Mouse (Mus musculus) thymus, postnatal 10 days (tissue): ENCODE measurements around the gene Fam243.

ENCODE experiments used
- DNase-seq, 2 experiments: peaks; one replicate each; pipeline ENCODE4 v3.0.0; 2021; ENCODE audit warnings: low spot score in 2 of 2

The Fam243 gene

DNA sequence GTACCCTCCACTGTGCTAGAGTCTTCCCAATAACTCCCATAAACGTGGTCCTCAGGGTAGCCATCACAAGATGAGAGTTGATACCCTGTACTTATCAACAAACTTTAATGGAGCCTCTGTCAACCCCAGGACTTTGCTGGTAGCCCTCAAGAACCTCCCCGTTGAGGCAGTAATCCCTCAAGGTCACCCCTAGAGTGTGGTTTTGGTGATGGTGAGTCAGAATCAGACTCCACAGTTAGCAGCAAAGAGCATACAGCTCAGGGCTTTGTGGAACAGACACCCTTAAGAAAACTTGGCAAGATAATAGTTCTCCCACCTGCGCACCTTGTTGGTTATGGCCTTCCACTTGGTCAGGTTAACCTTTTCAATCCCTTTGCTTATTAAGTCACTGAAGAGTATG is 880 bp downstream of the Fam243 start:
- no peak for DNase-seq

DNA sequence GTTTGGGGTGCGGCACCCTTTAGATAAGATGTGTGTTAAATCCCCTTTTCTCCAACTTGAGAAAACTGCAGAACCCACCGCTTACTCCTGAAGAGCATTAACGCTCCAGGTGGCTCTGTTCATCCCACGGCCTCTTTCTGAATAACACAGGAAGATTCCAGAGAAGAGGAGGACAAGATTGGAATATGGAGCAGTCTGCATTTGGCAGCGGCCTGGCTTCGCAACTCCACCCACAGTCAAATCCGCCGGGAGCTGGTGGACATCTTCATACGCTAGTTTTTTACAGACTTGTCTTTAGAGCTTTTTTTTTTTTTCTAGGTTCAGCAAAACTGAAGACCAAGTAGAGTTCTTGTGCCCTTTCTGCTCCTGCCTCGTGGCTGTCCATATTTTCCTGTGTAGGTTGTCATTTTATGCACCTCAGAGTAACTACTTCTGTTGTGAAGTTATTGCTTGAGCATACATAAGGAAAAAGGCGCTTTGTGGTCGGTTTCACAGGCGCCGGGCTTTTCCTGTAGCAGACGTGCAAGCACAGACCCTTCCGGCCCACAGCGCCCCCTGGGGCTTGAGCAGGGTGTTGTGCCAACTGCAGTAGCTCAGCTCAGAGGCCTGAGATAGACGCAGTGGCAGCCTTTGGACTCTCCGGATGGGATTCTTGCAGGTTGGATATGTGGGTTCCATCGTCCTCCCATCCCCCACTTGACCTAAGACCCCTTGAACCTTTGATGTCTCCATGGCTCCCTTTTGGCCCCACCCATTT is 1.7 kb downstream of the Fam243 start:
- peak; percentile 67 to 91 for DNase-seq

DNA sequence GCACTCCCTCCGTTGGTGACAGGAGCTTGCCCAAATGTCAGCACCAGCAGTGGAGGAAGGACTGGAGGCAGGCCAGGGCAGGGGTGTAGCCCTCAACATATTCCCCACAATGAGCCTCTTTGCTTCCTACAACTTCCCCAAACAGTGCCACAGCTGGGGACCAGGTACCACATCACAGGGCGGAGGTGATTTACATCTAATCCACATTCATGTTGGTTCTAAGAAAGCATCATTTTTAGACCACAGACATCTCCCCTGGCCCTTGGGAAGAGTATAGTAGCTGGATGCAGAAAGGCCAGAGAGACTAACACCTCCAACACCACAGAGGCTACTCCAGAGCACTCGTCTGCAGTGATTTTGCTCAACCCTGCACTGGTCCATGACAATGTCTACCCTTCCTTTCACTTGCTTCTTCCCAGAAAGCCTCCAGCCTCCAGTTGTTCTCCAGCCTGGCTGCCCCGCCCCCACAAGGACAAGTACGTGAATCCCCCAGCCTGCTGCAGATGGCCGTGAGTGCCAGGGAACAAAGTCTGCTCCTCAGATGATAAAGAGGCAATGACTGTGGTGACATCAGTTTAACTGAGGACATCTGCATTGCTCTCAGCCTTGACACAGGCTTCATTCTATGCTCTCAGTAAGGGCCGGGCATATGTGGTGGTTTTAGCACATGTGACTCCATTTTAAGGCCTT is 5.0 kb downstream of the Fam243 start:
- DNase-seq, result no peak

DNA sequence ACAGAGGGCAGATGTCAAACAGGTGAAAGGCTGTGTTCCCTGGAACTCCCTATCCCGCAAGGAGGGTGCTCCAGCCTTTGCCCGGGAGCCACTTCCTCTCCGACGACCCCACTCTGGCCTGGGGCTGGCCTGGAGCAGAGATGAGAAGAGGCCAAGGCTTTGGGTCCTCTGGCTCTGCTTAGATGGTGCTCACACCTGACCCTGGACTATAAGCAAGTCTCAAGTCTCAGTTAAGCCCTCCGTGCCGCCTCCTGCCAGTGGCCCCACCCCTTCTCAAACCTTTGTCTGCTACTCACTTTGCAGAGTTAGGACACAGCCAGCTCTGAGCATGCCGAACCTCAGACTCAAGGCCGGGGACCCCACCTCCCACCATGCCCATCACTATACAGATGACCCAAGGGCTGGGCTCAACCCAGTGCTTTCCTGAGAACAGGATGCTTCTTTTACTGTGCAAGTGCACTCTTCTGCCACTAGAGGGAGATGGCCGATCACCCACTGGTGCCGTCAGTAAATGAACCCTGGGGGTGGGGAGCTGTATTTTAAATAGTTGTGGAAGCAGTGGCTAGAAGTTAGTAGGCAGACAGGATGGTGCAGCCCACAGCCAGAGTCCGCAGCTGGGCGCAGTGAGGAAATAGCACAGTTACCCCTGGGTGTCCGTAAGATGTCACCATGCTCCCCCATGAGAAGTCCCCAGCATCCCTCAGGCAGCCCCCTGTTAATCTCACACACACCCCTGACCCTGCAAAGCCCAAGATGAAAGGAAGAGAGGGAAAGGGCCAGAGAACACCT is 7.1 kb downstream of the Fam243 start:
- DNase-seq, result peak in 1 of 2 experiments; percentile 46

DNA sequence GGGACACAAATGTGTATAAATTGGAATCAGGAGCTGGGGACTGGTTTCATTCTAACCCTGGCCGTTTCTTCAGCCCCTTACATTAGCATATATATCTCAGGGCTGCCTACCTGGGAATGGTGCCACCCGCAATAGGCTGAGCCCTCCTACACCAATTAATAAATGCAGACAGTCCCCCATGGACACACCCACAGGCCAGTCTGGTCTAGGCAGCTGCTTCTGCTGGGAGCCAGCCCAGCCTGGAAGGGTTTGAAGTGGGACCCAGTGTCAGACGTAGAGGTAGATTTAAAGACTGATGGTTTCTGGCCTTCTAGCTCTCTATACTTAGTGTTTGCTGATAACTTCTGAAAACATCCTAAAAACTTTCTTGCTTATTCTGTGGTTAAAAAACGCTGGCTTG is 12.1 kb downstream of the Fam243 start:
- DNase-seq, result no peak

DNA sequence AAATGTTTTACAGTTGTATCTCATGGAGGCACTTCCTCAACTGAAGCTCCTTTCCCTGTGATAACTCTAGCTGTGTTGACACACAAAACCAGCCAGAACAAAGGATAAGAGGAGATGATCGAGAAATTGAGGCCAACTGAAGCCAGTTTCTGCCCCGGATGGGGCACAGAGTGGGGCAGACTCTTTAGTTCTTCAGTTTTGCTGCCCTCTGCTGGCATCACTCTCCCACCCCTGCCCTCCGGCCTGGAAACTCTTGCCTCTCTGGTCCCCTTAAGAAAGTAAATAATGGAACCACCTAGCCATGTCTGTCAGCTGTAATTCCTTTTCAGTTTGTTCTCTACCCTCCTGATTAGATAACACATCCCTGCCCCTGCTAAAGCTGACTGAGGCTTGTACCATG is 13.3 kb downstream of the Fam243 start:
- no peak for DNase-seq

DNA sequence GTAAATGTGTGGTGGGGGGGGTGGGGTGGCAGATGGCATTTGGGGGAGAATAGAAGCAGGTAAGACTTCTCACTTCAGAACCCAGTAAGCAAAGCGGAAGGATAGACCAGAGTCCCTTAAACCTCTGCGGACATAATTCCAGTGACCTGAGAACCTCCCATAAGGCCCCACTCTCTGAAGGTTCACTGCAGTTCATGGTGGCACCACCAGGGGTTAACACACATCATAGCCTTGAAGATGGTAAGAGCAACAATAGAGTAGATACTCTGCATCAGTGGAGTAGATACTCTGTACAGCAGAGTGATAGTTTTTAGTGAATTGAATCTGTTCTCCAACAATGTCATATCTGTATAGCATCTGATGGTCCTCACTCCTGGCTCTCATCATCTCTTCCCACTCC is 15.7 kb downstream of the Fam243 start:
- DNase-seq, result no peak

DNA sequence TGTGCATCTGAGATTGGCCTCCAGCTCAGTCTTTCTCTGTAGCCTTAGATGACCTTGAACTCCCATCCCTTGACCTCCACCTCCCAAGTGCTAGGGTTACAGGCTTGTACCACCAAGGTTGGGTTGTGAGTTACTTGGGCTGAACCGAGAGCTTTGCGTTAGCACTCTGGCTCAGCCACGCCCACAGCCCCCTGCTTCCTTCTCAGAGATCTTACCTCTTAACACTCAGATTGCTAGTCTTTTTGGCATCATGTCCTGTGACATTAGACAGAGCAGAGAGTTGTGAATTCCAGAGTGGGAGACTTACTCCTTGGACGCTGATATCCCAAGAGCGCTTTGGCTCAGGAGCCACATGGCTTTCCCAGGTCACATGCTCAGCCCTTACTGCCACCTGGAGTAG is 18.7 kb downstream of the Fam243 start:
- DNase-seq, result no peak

DNA sequence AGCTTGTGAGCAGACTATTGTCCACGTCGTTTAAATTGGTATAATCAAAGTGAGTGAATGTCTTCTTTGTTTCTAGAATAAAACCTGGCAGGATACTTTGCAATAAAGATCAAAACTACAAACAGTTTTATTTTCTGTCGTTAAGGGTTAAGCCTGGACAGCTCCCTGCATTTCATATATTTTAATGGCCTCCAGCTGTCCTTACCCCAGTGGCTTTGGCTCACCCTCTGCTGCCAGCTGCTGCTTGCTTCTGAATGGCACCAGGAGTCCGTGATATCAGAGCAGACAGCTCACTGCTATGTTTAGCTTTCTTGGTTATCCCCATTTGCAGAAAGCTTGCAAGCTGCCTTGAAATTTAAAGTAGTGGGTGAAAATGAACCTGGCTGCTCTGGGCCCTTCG is 19.3 kb downstream of the Fam243 start:
- DNase-seq, result no peak

DNA sequence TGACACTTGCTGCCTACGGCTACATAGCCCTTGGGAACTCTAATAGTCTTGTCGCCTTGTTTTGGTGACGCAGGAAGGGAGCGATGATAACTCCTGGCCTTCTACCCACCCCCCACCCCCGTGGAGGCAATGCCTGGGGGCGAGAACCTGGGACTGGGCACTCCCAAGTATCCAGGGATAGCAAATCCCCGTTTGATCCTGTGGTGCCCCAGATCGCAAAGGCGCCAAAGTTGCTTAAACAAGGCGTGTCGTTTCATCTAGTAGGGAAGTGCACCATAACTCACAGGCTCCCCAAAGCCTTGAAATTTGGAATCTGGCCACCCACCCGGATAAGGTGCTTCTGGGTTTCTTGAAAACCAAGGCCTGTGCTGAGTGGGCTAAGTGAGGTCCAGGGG is 19.8 kb downstream of the Fam243 start:
- peak in 1 of 2 experiments; percentile 9 for DNase-seq

DNA sequence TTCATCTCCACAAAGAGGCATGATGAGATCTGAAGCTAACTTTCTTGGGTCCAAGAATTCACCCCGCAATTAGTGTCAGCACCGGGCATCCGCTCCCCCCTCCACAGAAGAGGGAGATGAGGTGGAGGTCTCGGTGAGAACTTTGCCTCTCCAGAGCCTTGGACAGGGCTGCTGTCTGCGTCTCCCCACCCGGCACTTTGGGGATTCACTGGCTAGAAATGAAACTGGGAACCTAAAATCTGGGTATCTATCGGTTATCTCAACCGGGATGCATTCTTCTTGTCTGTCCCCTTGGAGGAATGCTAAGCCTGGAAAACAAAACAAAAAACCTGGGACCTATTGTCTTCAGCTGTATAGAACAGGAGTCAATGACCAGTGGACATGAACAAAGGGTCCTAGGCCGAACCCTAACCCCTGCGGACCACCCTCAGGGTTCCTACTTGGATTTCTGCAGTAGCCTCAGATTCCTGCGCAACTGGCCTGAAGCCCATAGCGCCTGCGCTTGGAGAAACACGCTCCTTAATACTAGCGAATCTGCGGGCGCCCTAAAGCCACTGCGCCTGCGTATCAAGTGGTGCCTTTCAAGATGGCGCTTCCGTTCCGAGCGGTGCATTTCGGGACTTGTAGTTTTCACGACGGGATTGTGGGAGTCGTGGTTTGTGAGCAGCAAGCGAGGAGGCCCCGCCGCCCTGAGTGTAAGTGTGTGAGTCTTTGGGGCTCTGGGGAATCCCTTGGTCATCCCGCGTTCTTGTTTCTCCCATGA is 20.4 kb downstream of the Fam243 start, which contains the start of gene Smim11:
TSS of gene Smim11 (plus strand) at position 638 of the 763 bp plus-strand sequence.
- peak; percentile 90 to 93 for DNase-seq

DNA sequence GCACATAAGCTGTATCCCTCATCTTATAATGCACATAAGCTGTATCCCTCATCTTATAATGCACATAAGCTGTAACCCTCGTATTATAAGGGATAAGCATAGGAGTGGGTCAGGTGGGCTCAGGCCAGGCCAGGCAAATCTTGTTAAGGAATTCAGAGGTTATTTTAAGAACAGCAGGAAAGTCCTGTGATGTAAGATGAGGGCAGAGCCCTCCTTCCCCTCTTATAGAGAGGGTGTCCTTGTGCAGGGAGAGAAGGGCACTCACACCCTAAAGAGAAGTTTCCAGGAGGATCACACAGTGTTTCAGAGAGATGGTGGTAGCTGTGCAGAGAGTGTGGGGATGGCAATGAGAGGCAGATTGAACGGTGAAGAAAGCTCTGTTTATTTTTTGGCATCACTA is 25.9 kb downstream of the Fam243 start:
- DNase-seq, result no peak

DNA sequence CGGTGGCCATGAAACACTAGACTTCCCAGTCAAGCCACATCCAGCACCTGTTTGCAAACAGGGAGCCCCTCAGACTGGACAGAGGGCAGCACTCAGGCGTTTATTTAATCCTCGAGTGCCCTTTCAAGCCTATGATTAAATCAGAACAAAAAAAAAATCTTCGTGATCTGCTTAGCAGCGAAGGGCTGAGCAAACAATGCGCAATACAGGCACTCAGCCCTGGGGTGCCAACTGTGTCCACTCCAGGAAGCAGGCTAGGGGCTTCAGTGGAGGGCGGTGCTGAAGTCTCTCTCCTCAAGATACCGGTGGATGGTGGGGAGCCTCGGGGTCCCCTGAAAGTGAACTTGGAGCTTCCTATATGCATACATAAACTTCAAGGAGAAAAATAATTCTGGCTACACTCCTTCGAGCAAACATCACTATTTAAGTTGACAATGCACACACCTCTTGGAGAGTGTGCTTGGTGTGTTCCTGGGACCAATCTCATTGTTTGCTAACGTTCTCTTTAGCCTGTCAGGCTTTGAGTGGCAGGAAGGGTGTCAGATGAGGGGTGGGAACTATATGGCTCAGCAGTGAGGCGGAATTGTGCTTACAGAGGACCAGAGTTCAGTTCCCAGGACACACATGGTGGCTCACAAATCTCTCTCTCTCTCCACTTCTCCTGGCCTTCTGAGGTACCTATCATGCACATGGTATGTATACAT is 26.8 kb downstream of the Fam243 start:
- no peak for DNase-seq

DNA sequence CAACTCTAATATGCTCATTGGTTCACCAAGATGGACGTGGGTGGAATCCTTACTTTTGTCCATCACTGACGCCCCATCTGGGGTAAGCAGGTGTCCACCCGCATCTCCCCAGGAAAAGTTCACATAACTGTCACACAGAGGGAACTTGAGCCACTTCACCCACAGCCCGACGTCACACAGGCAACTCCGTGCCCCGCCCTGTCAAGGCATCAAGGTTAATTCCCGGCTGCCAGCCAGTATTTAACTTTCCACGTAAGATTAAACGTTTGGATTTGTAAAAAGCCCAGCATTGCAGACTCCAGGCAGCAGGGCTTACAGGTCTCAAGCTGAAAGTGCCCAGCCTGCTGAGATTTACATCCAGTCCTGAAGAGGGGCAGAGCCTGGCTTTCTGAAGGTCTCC is 29.1 kb downstream of the Fam243 start, which contains the start of gene Kcne2:
TSS of gene Kcne2 (plus strand) at position 289 of the 400 bp plus-strand sequence.
- DNase-seq, result no peak

DNA sequence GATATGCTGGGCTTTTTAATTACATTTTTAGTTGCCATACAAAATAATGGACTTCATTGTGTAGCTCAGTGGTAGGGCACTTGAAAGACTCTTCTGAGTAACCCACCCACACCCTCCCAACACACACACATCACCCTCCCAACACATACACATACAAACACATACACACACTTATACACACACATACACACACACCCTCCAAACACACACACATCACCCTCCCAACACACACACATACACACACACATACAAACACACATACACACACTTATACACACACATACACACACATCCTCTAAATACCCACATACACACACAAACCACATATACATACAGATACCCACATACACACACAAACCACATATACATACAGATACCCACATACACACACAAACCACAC is 31.2 kb downstream of the Fam243 start:
- DNase-seq, result no peak

DNA sequence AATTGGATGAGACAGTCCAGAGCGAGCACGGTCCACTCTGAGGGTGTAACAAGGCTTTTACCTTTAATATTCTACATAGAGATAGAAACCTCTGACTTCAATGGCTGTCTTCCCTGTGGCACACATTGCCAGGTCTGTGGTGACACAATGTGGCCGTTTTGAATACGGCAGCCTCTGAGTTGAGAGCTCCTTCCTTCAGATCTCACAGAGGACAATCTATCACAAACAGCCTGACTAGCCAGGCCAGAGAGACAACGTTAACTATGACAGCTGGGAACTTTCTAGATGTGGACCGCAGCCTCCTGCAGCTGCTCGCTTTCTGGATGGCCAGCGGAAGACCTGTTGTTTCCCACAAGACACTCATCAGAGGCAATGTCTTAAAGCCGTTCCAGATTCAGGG is 32.5 kb downstream of the Fam243 start:
- no peak for DNase-seq

DNA sequence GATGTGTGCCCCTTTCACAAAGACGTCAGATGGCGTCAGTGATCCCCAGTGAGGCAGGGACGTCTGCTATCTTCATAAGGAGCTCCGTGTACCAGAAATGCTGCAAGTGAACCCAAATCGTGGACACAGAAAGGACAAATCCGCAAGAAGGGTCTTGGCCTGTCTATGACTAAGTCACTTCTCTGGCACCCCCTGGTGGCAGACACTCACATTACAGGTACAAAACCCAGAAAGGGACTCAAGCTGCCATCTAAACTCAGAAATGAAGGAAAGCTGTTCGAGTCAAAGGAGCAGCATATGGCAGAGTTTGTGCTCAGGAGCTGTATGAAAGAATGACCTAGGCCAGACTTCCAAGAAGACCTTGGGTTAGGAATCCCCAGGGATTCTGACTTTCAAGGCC is 34.6 kb downstream of the Fam243 start:
- peak; percentile 41 to 83 for DNase-seq

DNA sequence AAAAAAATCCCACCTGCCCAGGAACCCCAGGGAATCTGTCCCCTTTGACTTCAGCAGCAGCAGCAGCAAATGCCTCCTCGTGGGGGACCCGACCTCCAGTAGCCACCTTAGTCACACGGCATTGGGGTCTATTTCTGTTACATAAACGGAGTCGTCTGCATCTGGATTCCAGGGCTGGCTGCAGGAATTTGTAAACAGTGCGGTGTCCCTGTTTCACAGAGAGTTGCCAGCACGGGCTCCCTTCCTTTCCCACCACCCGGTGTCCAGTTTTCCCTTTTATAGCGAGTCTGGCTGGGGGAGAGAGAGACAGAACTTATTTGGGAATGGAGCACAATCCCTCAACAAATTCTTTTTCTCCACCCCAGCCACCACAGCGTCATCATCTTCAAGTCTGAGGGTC is 36.2 kb downstream of the Fam243 start:
- no peak for DNase-seq

DNA sequence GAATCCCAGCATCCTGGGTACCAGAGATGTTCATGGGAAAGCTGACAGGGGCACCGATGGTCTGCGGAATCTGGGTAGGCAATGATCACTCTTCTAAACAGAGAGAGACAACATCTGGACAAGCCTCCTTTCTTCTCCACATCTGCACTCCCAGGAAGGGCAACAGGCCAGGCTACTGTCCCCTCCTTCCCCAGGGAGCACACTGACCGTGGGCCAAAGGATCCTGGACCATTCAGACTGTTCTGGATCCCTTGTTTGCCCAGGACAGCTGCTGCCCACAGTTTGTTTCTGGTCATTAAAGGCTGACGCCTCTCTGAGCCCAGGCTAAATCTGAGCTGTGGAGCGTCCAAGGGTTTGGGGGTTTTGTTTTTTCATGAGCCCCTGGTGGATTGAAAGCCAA is 38.6 kb downstream of the Fam243 start:
- DNase-seq, result no peak

DNA sequence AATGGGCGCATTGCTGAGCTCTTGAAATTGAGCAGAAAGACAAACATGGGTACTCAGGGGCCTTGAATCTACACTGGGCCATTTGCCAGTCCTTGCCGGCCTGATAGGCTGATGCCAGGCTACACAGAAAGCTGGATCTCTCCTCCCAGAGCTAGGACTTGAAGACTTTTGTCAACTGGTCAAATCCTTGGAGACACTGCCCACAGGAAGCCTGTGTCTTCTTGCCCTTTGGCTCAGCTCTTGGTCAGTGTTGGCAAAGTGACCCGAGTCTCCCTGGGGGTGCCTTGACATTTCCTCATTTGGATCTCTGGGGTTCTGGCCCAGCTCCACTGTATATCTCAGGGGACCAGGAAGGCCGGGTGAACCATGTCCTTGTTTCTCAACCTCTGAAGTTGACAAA is 45.7 kb downstream of the Fam243 start:
- DNase-seq, result no peak

DNA sequence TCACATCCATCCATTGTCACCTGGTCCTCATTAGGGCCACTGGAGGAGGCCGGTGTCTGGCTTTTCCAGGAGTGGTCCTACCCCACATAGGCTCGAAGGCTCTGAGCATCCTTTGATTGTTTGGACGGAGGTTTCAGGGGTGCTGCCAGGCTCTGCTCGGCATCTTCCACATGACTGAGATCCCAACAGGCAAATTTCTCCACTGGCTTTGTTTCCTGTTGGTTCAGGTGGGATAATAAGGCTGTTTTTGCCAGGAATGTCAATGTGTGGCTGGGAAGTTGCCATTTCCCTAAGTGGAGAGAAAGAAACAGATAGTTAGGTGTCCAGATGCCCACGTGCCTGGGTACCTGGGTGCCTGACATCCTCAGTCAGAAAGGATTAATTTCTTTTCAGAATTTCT is 46.7 kb downstream of the Fam243 start:
- no peak for DNase-seq
